Mouse (Mus musculus) CH12.LX (cell line): Measurements from ENCODE around the gene Gm16223.

Experiments
- CHD1 ChIP-seq: IDR thresholded peaks from 2 replicates; pipeline ENCODE4 v1.6.1; 2012; ENCODE audit warnings: low read depth, low read length, improper control_type of control experiment, inconsistent platforms
- CHD2 ChIP-seq: IDR thresholded peaks from 2 replicates; pipeline ENCODE4 v1.6.1; 2011; ENCODE audit warnings: low read length, improper control_type of control experiment
- CTCF ChIP-seq, 2 experiments: IDR thresholded peaks in 1 of 2; conservative IDR thresholded peaks in 1 of 2; 2 replicates each; pipeline ENCODE4 v1.5.1; 2011 to 2012; ENCODE audit warnings: low read depth in 2 of 2, low read length in 2 of 2, improper control_type of control experiment in 1 of 2, inconsistent platforms in 1 of 2, mild to moderate bottlenecking in 1 of 2, moderate library complexity in 1 of 2
- ELF1 ChIP-seq: IDR thresholded peaks from 2 replicates; pipeline ENCODE4 v1.6.1; 2014; ENCODE audit warnings: low read depth, mild to moderate bottlenecking, inconsistent platforms, low read length, improper control_type of control experiment
- GABPA ChIP-seq: IDR thresholded peaks from 2 replicates; pipeline ENCODE4 v1.6.1; 2012; ENCODE audit warnings: low read depth, low read length, improper control_type of control experiment, inconsistent platforms; ENCODE audit not compliant: insufficient replicate concordance
- MAZ ChIP-seq: IDR thresholded peaks from 2 replicates; pipeline ENCODE4 v1.6.1; 2012; ENCODE audit warnings: low read depth, mild to moderate bottlenecking, inconsistent platforms, low read length, improper control_type of control experiment, moderate library complexity
- POLR2A ChIP-seq: IDR thresholded peaks from 2 replicates; pipeline ENCODE4 v1.6.1; 2011; ENCODE audit warnings: low read depth, mild to moderate bottlenecking, improper control_type of control experiment, low read length
- POLR2AphosphoS2 ChIP-seq: IDR thresholded peaks from 2 replicates; pipeline ENCODE4 v1.6.1; 2011; ENCODE audit warnings: low read depth, low read length, improper control_type of control experiment
- USF1 ChIP-seq: IDR thresholded peaks from 2 replicates; pipeline ENCODE4 v1.6.1; 2014; ENCODE audit warnings: low read depth, mild to moderate bottlenecking, inconsistent platforms, low read length, improper control_type of control experiment
- USF2 ChIP-seq: conservative IDR thresholded peaks from 2 replicates; pipeline ENCODE4 v1.6.1; 2011; ENCODE audit warnings: low read depth, low read length, improper control_type of control experiment

DNA sequence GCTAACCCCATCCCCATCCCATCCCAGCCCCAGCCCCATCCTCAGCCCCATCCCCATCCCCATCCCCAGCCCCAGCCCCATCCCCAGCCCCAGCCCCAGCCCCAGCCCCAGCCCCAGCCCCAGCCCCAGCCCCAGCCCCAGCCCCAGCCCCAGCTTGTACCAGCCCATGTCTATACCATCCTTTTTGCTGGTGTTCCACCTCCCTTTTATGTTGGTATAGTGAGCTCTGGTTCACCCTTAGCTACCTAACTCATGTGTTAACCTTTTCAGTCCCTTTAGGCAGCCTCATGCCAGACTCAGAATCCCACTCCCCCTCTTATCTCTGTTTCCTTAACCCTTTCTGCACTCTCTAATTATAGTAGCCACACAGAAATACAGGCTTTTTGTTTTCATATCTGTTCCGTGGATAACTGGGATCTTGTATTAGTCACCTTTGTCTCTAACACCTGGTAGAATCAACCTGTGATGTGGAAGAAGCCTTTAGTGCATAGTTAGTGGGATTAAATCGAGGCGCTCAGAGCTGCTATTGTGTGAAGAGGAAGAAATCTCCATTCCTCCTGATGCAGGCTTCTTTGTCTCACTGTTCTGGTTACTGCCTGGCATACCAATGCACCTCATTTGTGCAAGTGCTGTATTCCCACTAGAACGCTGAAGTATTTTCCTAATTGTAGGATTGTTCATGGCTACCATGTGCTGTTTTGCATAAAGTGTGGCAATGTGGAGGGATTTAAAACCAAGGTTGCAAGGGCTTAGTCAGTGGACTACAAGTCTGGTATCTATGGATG is 144.0 kb downstream of the Gm16223 start:
- TF ChIP-seq CHD1 (no peak), CHD2 (no peak), POLR2A (no peak), MAZ (no peak), CTCF (conservative IDR thresholded peaks at IDR 0.05 in 1 of 2, IDR thresholded peaks at IDR 0.05 in 1 of 2; ENCODE audit: low read depth in 2 of 2, low read length in 2 of 2) (no peak), ELF1 (no peak), GABPA (no peak), USF2 (no peak), POLR2AphosphoS2 (no peak), USF1 (no peak)
